Mouse (Mus musculus): ENCODE measurements at regions not wholly inside any gene's neighbourhood (a gene's known extent, or its start where the extent isn't known, plus 50 kb on each side); places are given as distances from the start of the nearest gene placed in this dataset.
A peak's percentile ranks its signal among the peaks of the same experiment; 100 is the strongest.

- Histone ChIP-seq H3K4me2 (no peak overlapping the region), H3K9me3 (no peaks in the 10 kb centered on the region), H3K4me1 (no peaks in the 10 kb centered on the region), H3K9ac (no peak overlapping the region), H3K27ac (no peak overlapping the region), H3K27me3 (no peaks in the 10 kb centered on the region), H3K4me3 (no peak overlapping the region), H3K36me3 (no peaks in the 10 kb centered on the region)
- ATAC-seq (ENCODE audit: borderline replicate concordance, extremely low read depth, low FRiP score, low TSS enrichment), result no peak
- WGBS, result 26% methylated on average over 6 of the region's 6 CpGs
Observed at GRCm38 (mm10) chr8:26345078-26345477, 225.7 kb downstream of the Gm45692 start.

DNA sequence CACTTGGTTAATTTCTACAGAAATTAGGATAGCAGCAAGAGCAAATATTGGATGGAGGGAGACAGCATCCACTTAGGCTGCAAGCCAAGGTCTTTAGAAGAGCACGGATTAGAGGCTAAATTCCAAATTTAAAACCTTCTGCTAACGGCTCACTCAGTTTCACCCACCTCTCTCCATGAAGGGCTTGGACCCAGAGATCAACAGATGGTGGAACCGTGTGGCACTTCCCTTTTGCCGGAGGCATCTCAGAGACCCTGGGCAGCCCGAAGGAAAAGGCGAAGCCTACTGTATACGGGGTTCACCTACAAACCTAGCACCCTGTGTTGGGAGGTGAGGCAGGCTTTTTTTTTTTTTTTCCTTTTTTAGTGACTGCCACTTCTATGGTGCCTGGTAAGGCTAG is 229.9 kb downstream of the Gm45692 start:
- Histone ChIP-seq H3K4me3 (no peak overlapping the region), H3K36me3 (no peaks in the 10 kb centered on the region), H3K9ac (no peak overlapping the region), H3K27me3 (no peaks in the 10 kb centered on the region), H3K4me2 (no peak overlapping the region), H3K4me1 (peaks cover 23% of the 10 kb centered on the region), H3K9me3 (no peaks in the 10 kb centered on the region), H3K27ac (no peak overlapping the region)
- 79% methylated on average over 7 of the region's 7 CpGs for WGBS
- ATAC-seq (ENCODE audit: borderline replicate concordance, extremely low read depth, low FRiP score, low TSS enrichment), result no peak

- Histone ChIP-seq H3K27me3 (no peaks in the 10 kb centered on the region), H3K4me2 (no peak overlapping the region), H3K9ac (no peak overlapping the region), H3K27ac (no peak overlapping the region), H3K9me3 (no peaks in the 10 kb centered on the region), H3K4me1 (peaks cover 29% of the 10 kb centered on the region), H3K4me3 (no peak overlapping the region), H3K36me3 (no peaks in the 10 kb centered on the region)
- WGBS, result 88% methylated on average over 3 of the region's 3 CpGs
- ATAC-seq (ENCODE audit: borderline replicate concordance, extremely low read depth, low FRiP score, low TSS enrichment), result no peak
Observed at GRCm38 (mm10) chr8:26349854-26350253, 230.5 kb downstream of the Gm45692 start.

DNA sequence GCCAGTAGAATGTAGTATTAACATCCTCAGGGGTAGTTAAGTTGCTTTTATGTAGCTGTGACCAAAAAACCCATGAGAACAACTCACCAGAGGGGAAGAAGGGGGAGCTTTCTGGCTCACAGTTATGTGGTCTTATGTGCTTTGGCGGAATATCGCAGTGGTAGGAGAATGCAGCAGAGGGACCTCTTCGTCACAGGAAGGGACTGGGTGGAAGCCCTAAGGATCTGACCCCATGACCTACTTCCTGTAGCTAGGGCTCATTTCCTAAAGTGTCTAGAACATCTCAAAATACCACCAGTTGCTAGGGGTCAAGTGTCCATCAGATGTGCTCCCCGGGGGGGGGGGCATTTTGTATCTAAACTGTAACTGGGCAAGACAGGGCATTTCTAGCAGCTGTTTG is 231.3 kb downstream of the Gm45692 start:
- no peak overlapping the region for H3K4me3 ChIP-seq

DNA sequence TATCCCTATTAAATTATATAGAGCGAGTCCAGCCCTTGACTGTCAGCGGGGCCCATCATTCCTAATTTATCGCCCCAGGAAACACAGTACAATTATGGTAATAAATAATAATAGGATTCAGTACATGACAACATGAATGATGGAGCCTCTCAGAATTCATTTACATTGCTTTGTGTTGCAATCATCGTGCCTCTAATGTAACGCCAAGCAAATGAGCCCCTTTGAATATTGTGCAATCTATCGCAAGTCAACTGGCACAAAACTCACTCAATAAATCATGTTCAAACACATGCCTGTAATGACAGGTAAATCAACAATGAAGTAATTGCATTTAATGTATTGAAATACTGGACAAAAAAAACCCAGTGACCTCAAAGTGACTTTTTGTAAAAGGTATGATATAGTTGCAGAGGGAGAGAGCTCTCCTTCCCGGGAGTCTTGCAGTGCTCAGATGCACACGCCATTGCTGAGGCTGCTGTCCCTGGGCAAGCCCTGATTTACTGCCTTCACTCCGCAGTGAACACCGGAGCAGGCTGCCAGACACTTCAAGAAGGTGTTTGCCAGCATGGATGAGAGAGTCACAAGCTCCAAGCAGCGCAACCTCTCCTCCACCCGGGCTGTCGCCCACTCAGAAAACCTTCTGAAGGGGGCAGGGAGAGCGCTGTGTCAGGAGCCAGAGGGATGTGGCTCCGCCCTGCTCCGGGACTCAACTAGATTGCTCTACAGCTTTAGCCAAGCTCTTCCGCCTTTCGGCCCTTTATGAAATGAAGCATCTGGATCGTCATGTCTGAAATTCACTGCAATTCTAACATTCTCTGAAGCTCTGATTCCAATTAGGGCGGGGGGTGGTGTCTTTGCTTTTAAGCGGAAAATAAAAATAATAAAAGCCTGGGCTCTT is 232.6 kb downstream of the Gm45692 start:
- 0 out of 2 replicates have a peak overlapping the region, but pooled peaks have one; percentile 17 for H3K9ac ChIP-seq

More for the DNA sequence above, 231.3 kb downstream of the Gm45692 start:
- no peak for ATAC-seq (ENCODE audit: borderline replicate concordance, extremely low read depth, low FRiP score, low TSS enrichment)
- H3K9me3 ChIP-seq, result no peaks in the 10 kb centered on the region
- H3K27me3 ChIP-seq, result no peaks in the 10 kb centered on the region
- WGBS, result 73% methylated on average over 4 of the region's 4 CpGs
- no peak overlapping the region for H3K4me2 ChIP-seq
- no peak overlapping the region for H3K27ac ChIP-seq
- H3K9ac ChIP-seq, result no peak overlapping the region
- no peaks in the 10 kb centered on the region for H3K36me3 ChIP-seq
- peaks cover 29% of the 10 kb centered on the region for H3K4me1 ChIP-seq

DNA sequence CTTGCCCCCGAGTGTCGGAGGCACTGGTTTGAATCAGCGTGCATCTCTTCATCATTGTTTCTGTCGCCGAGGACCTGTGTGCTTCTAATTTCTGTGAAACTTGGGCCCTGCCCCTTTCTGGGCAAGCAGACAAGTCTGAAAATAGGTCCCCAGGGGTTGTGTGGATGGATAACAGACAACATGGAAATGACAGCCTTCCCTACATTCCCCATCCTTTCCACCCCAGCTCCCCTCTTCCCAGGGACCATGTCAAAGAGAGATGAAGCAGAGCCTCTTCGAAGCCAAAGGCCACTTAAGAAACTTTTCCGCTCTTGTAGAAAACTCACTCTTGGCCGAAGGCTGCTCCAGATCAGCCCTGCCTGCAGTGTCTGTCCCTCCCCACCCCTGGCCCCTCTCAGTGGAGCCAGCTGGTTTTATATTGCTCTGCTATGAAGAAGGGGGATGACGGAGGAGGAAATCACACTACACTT is 233.2 kb downstream of the Gm45692 start:
- H3K9ac ChIP-seq, result 0 out of 2 replicates have a peak overlapping the region, but pooled peaks have one; percentile 17
- H3K4me3 ChIP-seq, result peak overlapping the region; percentile 25
- no peaks in the 10 kb centered on the region for H3K36me3 ChIP-seq
- H3K27ac ChIP-seq, result peak overlapping the region; percentile 96
- peak overlapping the region; percentile 65 for H3K4me2 ChIP-seq
- no peaks in the 10 kb centered on the region for H3K9me3 ChIP-seq
- peaks cover 29% of the 10 kb centered on the region for H3K4me1 ChIP-seq
- no peaks in the 10 kb centered on the region for H3K27me3 ChIP-seq
- ATAC-seq (ENCODE audit: borderline replicate concordance, extremely low read depth, low FRiP score, low TSS enrichment), result peak; percentile 89
- WGBS, result 32% methylated on average over 9 of the region's 9 CpGs

More for the DNA sequence above, 232.6 kb downstream of the Gm45692 start:
- Histone ChIP-seq H3K9me3 (no peaks in the 10 kb centered on the region), H3K4me2 (peak overlapping the region; percentile 65), H3K4me1 (peaks cover 29% of the 10 kb centered on the region), H3K27me3 (no peaks in the 10 kb centered on the region), H3K27ac (peak overlapping the region; percentile 96), H3K36me3 (no peaks in the 10 kb centered on the region), H3K4me3 (peak overlapping the region; percentile 25)
- 22% methylated on average over 21 of the region's 21 CpGs for WGBS
- ATAC-seq (ENCODE audit: borderline replicate concordance, extremely low read depth, low FRiP score, low TSS enrichment), result peak; percentile 89

DNA sequence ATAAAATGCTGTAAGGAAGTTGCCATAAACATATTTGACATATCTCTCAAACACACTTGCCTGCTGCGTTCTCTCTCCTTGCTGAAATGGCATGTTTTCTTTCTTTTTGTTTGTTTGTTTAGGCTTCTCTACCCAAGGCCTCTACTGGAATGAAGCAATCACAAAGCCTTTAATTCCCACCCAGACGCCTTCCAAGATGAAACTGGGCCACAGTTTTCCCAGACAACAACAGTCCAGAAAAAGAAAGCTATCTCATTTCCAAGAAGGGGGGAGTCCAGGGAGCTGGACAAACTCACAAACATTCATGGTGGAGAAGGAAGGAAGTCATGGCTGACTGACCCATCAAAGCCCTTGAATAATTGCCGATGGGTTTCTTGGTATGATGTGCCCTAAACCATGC is 234.1 kb downstream of the Gm45692 start:
- H3K36me3 ChIP-seq, result no peaks in the 10 kb centered on the region
- no peaks in the 10 kb centered on the region for H3K27me3 ChIP-seq
- 34% methylated on average over 3 of the region's 3 CpGs for WGBS
- peak overlapping the region; percentile 96 for H3K27ac ChIP-seq
- H3K4me2 ChIP-seq, result peak overlapping the region; percentile 5; the same call in 1 of the 2 replicates
- H3K4me1 ChIP-seq, result peaks cover 37% of the 10 kb centered on the region
- peak; percentile 6; the same call in 1 of the 2 replicates for ATAC-seq (ENCODE audit: borderline replicate concordance, extremely low read depth, low FRiP score, low TSS enrichment)
- no peak overlapping the region for H3K4me3 ChIP-seq
- H3K9me3 ChIP-seq, result no peaks in the 10 kb centered on the region
- no peak overlapping the region for H3K9ac ChIP-seq

GRCm38 (mm10) chr8:26354516-26354915 is 235.2 kb downstream of the Gm45692 start:
- Histone ChIP-seq H3K9ac (no peak overlapping the region), H3K4me1 (peaks cover 47% of the 10 kb centered on the region), H3K27ac (peak overlapping the region; percentile 96; the same call in 1 of the 2 replicates), H3K27me3 (no peaks in the 10 kb centered on the region), H3K4me3 (no peak overlapping the region), H3K9me3 (no peaks in the 10 kb centered on the region), H3K36me3 (no peaks in the 10 kb centered on the region), H3K4me2 (no peak overlapping the region)
- 10% methylated on average over 4 of the region's 4 CpGs for WGBS
- ATAC-seq (ENCODE audit: borderline replicate concordance, extremely low read depth, low FRiP score, low TSS enrichment), result no peak

- no peak for ATAC-seq (ENCODE audit: borderline replicate concordance, extremely low read depth, low FRiP score, low TSS enrichment)
- peaks cover 42% of the 10 kb centered on the region for H3K4me1 ChIP-seq
- H3K27ac ChIP-seq, result no peak overlapping the region
- no peak overlapping the region for H3K4me2 ChIP-seq
- H3K9ac ChIP-seq, result no peak overlapping the region
- H3K36me3 ChIP-seq, result no peaks in the 10 kb centered on the region
- WGBS, result 70% methylated on average over 8 of the region's 8 CpGs
- no peaks in the 10 kb centered on the region for H3K9me3 ChIP-seq
- no peak overlapping the region for H3K4me3 ChIP-seq
- H3K27me3 ChIP-seq, result no peaks in the 10 kb centered on the region
Observed at GRCm38 (mm10) chr8:26356801-26357200, 237.5 kb downstream of the Gm45692 start.

- no peak overlapping the region for H3K9ac ChIP-seq
- H3K4me2 ChIP-seq, result peak overlapping the region; percentile 15; the same call in 1 of the 2 replicates
- H3K27ac ChIP-seq, result peak overlapping the region; percentile 54
- no peaks in the 10 kb centered on the region for H3K36me3 ChIP-seq
- peak; percentile 61 for ATAC-seq (ENCODE audit: borderline replicate concordance, extremely low read depth, low FRiP score, low TSS enrichment)
- no peaks in the 10 kb centered on the region for H3K9me3 ChIP-seq
- H3K27me3 ChIP-seq, result no peaks in the 10 kb centered on the region
- H3K4me1 ChIP-seq, result peaks cover 30% of the 10 kb centered on the region
- WGBS, result 43% methylated on average over 13 of the region's 13 CpGs
- H3K4me3 ChIP-seq, result no peak overlapping the region
Observed at GRCm38 (mm10) chr8:26358711-26359136, 239.4 kb downstream of the Gm45692 start.

GRCm38 (mm10) chr8:26362366-26362765 is 243.0 kb downstream of the Gm45692 start:
- Histone ChIP-seq H3K36me3 (no peaks in the 10 kb centered on the region), H3K27me3 (no peaks in the 10 kb centered on the region), H3K4me2 (no peak overlapping the region), H3K27ac (no peak overlapping the region), H3K4me1 (peaks cover 19% of the 10 kb centered on the region), H3K9me3 (no peaks in the 10 kb centered on the region), H3K9ac (no peak overlapping the region), H3K4me3 (no peak overlapping the region)
- no peak for ATAC-seq (ENCODE audit: borderline replicate concordance, extremely low read depth, low FRiP score, low TSS enrichment)
- 78% methylated on average over 5 of the region's 5 CpGs for WGBS

- Histone ChIP-seq H3K27me3 (no peaks in the 10 kb centered on the region), H3K4me2 (no peak overlapping the region), H3K36me3 (no peaks in the 10 kb centered on the region), H3K4me1 (peaks cover 9% of the 10 kb centered on the region), H3K4me3 (no peak overlapping the region), H3K27ac (no peak overlapping the region), H3K9me3 (no peaks in the 10 kb centered on the region), H3K9ac (no peak overlapping the region)
- WGBS, result 46% methylated on average over 4 of the region's 4 CpGs
- ATAC-seq (ENCODE audit: borderline replicate concordance, extremely low read depth, low FRiP score, low TSS enrichment), result peak; percentile 89
Observed at GRCm38 (mm10) chr8:26363616-26364015, 244.3 kb downstream of the Gm45692 start.

Measured in lung, embryonic 15.5 days (tissue).